26 mouse cellular contexts compared by ENCODE assay signal in genomic region chr11:32219287-32219686, GRCm38 (mm10). TPM values are rescaled to one million over a fixed set of nuclear protein-coding genes. Genes with fewer than 3 reads are reported as not detected.
DNase-seq lines count a peak whose midpoint lies in the region; ATAC-seq and TF ChIP-seq lines count a peak whose summit lies in the region.
"Had no signal": no experiment of that assay in that cellular context is flagged by ENCODE, and none has a peak within 500 bp of the region (broad histone marks: within the 10 kb centered on the region; RNA-seq: fewer than 3 reads in every experiment).

No protein-coding gene starts in this region.

- H3K4me2 ChIP-seq in hindbrain, embryonic 15.5 days: peak overlapping the region; percentile 98; the same call in 1 of the 2 replicates
- H3K4me2 ChIP-seq in hindbrain, postnatal 0 days (ENCODE audit: low read depth, low read length): no peak overlapping the region
- H3K4me2 ChIP-seq: midbrain, embryonic 12.5 days had no signal

- H3K27ac ChIP-seq in hindbrain, embryonic 15.5 days (replicated peaks): no peak overlapping the region
- no peak overlapping the region for H3K27ac ChIP-seq in hindbrain, postnatal 0 days
- H3K27ac ChIP-seq: midbrain, embryonic 12.5 days had no signal

- H3K9me3 ChIP-seq in hindbrain, embryonic 15.5 days: no peaks in the 10 kb centered on the region
- H3K9me3 ChIP-seq in hindbrain, postnatal 0 days (ENCODE audit: low read length): no peaks in the 10 kb centered on the region
- peaks cover 12% of the 10 kb centered on the region; the same call in 1 of the 2 replicates for H3K9me3 ChIP-seq in megakaryocyte, embryonic 14.5 days
- H3K9me3 ChIP-seq: midbrain, embryonic 12.5 days had no signal

- H3K36me3 ChIP-seq in hindbrain, embryonic 15.5 days: no peaks in the 10 kb centered on the region
- H3K36me3 ChIP-seq in hindbrain, postnatal 0 days (ENCODE audit: insufficient read depth, low read length): no peaks in the 10 kb centered on the region
- H3K36me3 ChIP-seq in megakaryocyte, embryonic 14.5 days (replicated peaks; ENCODE audit: low read length): peaks cover 17% of the 10 kb centered on the region
- H3K36me3 ChIP-seq: midbrain, embryonic 12.5 days had no signal

- no peak overlapping the region for H3K9ac ChIP-seq in hindbrain, embryonic 15.5 days
- H3K9ac ChIP-seq in hindbrain, postnatal 0 days (replicated peaks; ENCODE audit: low read length): no peak overlapping the region
- H3K9ac ChIP-seq: midbrain, embryonic 12.5 days had no signal

- no peak for TF ChIP-seq CTCF in hindbrain, postnatal 0 days (IDR thresholded peaks at IDR 0.05; ENCODE audit: low read depth)

- H3K27me3 ChIP-seq in hindbrain, embryonic 15.5 days: peaks cover 17% of the 10 kb centered on the region
- H3K27me3 ChIP-seq in hindbrain, postnatal 0 days (ENCODE audit: insufficient read depth, low read length): peaks cover 3% of the 10 kb centered on the region; the same call in 1 of the 2 replicates
- H3K27me3 ChIP-seq in megakaryocyte, embryonic 14.5 days (replicated peaks): peaks cover 84% of the 10 kb centered on the region

- peaks cover 43% of the 10 kb centered on the region for H3K4me1 ChIP-seq in hindbrain, embryonic 15.5 days (replicated peaks)
- peaks cover 8% of the 10 kb centered on the region; the same call in 1 of the 2 replicates for H3K4me1 ChIP-seq in hindbrain, postnatal 0 days (ENCODE audit: insufficient read depth, low read length)
- peaks cover 51% of the 10 kb centered on the region for H3K4me1 ChIP-seq in megakaryocyte, embryonic 14.5 days

- no peak for DNase-seq in frontal cortex, postnatal 36 days (ENCODE audit: low spot score in 2 of 2)
- DNase-seq in hindbrain, postnatal 0 days (ENCODE audit: low spot score): no peak
- peak; percentile 53 for DNase-seq in brain, adult 2 months (ENCODE audit: low read depth, low spot score)
- no peak for DNase-seq in urinary bladder, postnatal 4 days (ENCODE audit: low spot score in 2 of 2)
- DNase-seq: adrenal gland, postnatal 36 days; cerebellum, adult 11 months; gastrocnemius, postnatal 14 days; kidney, adult 9 months; kidney, postnatal 14 days; left cerebral cortex, postnatal 4 days; lung, postnatal 4 days; thymus, adult 2 months; thymus, postnatal 4 days had no signal

- H3K4me3 ChIP-seq in hindbrain, embryonic 15.5 days: no peak overlapping the region
- H3K4me3 ChIP-seq in hindbrain, postnatal 0 days (ENCODE audit: low read length): no peak overlapping the region
- peak overlapping the region; percentile 93 for H3K4me3 ChIP-seq in megakaryocyte, embryonic 14.5 days (replicated peaks)
- H3K4me3 ChIP-seq: midbrain, embryonic 12.5 days had no signal

- ATAC-seq in frontal cortex, adult (ENCODE audit: low TSS enrichment): 0 out of 2 replicates have a peak, but pooled peaks have one; percentile 11
- no peak for ATAC-seq in hindbrain, embryonic 15.5 days (ENCODE audit: low FRiP score, low read depth)
- ATAC-seq in hindbrain, postnatal 0 days: no peak
- ATAC-seq in megakaryocyte, adult 5-6 weeks (ENCODE audit: poor library complexity, severe bottlenecking): no peak
- ATAC-seq: CD4-positive, CD25-positive, alpha-beta regulatory T cell, adult 4 months; forebrain, embryonic 14.5 days; inflammation-experienced regulatory T-cells, adult 6 months had no signal

- 84% methylated on average over 10 of the region's 10 CpGs for WGBS in hindbrain, embryonic 15.5 days
- 81% methylated on average over 10 of the region's 10 CpGs for WGBS in hindbrain, postnatal 0 days

RNA-seq across cellular contexts. Expression of gene Rhbdf1, which starts 2.8 kb away (rescaled TPM):
- polyA plus RNA-seq in hindbrain, embryonic 15.5 days (2015; fragmentation: Nextera tagmentation; extraction: Ambion mirVana): 24.8 and 29.2 TPM in 2 replicates
- total RNA-seq in hindbrain, postnatal 0 days (2014; rRNA removed): 65.4 and 97.4 TPM in 2 replicates
- polyA plus RNA-seq in hindbrain, postnatal 0 days (2015; fragmentation: Nextera tagmentation; extraction: Ambion mirVana): 22.8 and 22.9 TPM in 2 replicates
- 16.1 and 37.2 TPM in 2 replicates for polyA plus RNA-seq in megakaryocyte, embryonic 14.5 days (2012; ENCODE audit: insufficient read depth, low replicate concordance)
- not detected in 2 replicates for total RNA-seq in megakaryocyte, adult 5-6 weeks (2015)
- total RNA-seq in megakaryocyte, adult 5-6 weeks (2017): not detected in 2 replicates

RNA-seq across cellular contexts. Expression of gene Mpg, which starts 7.0 kb away (rescaled TPM):
- 34.7 and 36.9 TPM in 2 replicates for polyA plus RNA-seq in hindbrain, embryonic 15.5 days (2015; fragmentation: Nextera tagmentation; extraction: Ambion mirVana)
- total RNA-seq in hindbrain, postnatal 0 days (2014; rRNA removed): 24.5 and 30.0 TPM in 2 replicates
- 27.7 TPM in 2 replicates for polyA plus RNA-seq in hindbrain, postnatal 0 days (2015; fragmentation: Nextera tagmentation; extraction: Ambion mirVana)
- polyA plus RNA-seq in megakaryocyte, embryonic 14.5 days (2012; ENCODE audit: insufficient read depth, low replicate concordance): 3.6 and 8.8 TPM in 2 replicates
- total RNA-seq in megakaryocyte, adult 5-6 weeks (2015): 9.8 and 12.1 TPM in 2 replicates
- 6.8 and 9.9 TPM in 2 replicates for total RNA-seq in megakaryocyte, adult 5-6 weeks (2017)

RNA-seq across cellular contexts. Expression of gene Snrnp25, which starts 14.1 kb away (rescaled TPM):
- 49.5 and 50.4 TPM in 2 replicates for polyA plus RNA-seq in hindbrain, embryonic 15.5 days (2015; fragmentation: Nextera tagmentation; extraction: Ambion mirVana)
- total RNA-seq in hindbrain, postnatal 0 days (2014; rRNA removed): 18.1 and 21.7 TPM in 2 replicates
- 52.6 and 61.3 TPM in 2 replicates for polyA plus RNA-seq in hindbrain, postnatal 0 days (2015; fragmentation: Nextera tagmentation; extraction: Ambion mirVana)
- 15.1 and 78.7 TPM in 2 replicates for polyA plus RNA-seq in megakaryocyte, embryonic 14.5 days (2012; ENCODE audit: insufficient read depth, low replicate concordance)
- total RNA-seq in megakaryocyte, adult 5-6 weeks (2015): 38.9 and 42.8 TPM in 2 replicates
- 32.5 and 47.7 TPM in 2 replicates for total RNA-seq in megakaryocyte, adult 5-6 weeks (2017)

RNA-seq across cellular contexts. Expression of gene Il9r, which starts 19.2 kb away (rescaled TPM):
- not detected in 2 replicates for polyA plus RNA-seq in hindbrain, embryonic 15.5 days (2015; fragmentation: Nextera tagmentation; extraction: Ambion mirVana)
- total RNA-seq in hindbrain, postnatal 0 days (2014; rRNA removed): not detected in 2 replicates
- not detected in 2 replicates for polyA plus RNA-seq in hindbrain, postnatal 0 days (2015; fragmentation: Nextera tagmentation; extraction: Ambion mirVana)
- not detected in 2 replicates for polyA plus RNA-seq in megakaryocyte, embryonic 14.5 days (2012; ENCODE audit: insufficient read depth, low replicate concordance)
- total RNA-seq in megakaryocyte, adult 5-6 weeks (2015): not detected in 2 replicates
- not detected in 2 replicates for total RNA-seq in megakaryocyte, adult 5-6 weeks (2017)
- total RNA-seq: layer of hippocampus, adult 8-10 months; left cerebral cortex, adult 8-10 months; left cerebral cortex, postnatal 4 days; liver, adult 2 months had no signal
- polyA plus RNA-seq: forebrain, embryonic 14.5 days; hindbrain, embryonic 11.5 days; liver, embryonic 16.5 days; midbrain, embryonic 12.5 days had no signal

RNA-seq across cellular contexts. Expression of gene Nprl3, which starts 48.2 kb away (rescaled TPM):
- polyA plus RNA-seq in hindbrain, embryonic 15.5 days (2015; fragmentation: Nextera tagmentation; extraction: Ambion mirVana): 33.5 and 43.9 TPM in 2 replicates
- 38.4 and 53.0 TPM in 2 replicates for total RNA-seq in hindbrain, postnatal 0 days (2014; rRNA removed)
- 39.2 and 39.8 TPM in 2 replicates for polyA plus RNA-seq in hindbrain, postnatal 0 days (2015; fragmentation: Nextera tagmentation; extraction: Ambion mirVana)
- 14.4 and 52.1 TPM in 2 replicates for polyA plus RNA-seq in megakaryocyte, embryonic 14.5 days (2012; ENCODE audit: insufficient read depth, low replicate concordance)
- 6.6 and 10.7 TPM in 2 replicates for total RNA-seq in megakaryocyte, adult 5-6 weeks (2015)
- total RNA-seq in megakaryocyte, adult 5-6 weeks (2017): 9.5 and 11.9 TPM in 2 replicates
